Mouse (Mus musculus): ENCODE data around the gene Mctp2.

The Mctp2 gene

DNA sequence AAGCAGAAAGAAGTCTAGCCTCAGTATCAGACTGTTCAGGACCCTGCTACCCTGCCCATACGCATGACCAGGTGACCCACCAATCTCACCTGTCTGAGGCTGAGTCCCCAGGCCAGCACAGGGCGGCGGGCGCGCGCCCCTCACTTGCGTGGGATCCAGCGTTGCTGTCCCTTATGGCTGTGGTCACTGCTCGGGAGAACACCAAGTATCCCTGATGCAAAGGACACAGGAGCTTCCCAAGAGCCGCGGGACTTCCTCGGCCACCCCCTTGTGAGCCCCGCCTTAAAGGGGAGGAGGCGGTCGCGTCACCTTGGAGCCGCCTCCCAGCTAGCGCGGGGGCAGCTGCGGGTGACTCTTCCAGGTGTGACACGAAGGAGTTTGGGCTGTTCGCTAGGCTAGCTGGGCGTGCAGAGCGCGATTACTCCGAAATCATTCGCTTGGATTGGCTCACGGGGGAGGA lies at the start of gene Mctp2:
Gene Mctp2 (minus strand): TSS at position 227 of the 460 bp plus-strand sequence.
- DNase-seq (ENCODE audit: low read depth, low spot score), result peak; percentile 97

DNA sequence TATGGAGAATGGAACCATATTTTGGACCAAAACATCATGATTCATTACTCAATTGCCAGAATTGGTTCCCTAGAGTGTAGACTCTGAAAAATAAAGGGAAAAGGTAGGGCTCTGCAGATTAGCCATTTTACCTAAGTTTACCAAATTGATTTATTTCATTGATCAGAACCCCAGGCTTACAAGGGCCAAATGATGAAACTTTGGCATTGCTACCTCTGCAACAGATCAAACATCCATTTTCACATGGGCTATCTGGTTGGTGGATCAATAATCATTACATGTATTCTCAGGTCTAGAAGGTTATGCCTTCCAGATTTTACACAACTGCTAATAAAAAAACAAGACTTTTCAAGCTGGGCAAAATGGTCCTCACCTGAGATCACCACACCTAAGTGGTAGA lies 39.5 kb upstream of the Mctp2 start:
- no peak for DNase-seq (ENCODE audit: low read depth, low spot score)

DNA sequence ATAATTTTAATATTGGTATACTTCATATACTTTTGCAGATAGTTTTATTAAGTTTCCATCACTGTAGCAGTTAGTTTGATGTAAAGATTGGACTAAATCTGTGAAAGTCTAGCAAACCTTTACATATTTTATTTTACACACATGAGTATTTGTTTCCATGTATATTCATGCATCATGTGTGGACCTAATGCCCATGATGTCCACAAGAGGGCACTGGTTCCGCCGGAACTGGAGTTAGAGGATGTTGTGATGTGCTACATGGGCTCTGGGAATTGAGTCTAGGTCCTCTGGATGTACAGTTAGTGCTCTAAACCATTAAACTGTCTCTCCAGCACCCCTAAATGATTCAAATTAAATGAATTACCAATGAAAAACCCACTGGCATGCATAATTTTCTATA lies 37.3 kb upstream of the Mctp2 start:
- DNase-seq (ENCODE audit: low read depth, low spot score), result peak; percentile 76

DNA sequence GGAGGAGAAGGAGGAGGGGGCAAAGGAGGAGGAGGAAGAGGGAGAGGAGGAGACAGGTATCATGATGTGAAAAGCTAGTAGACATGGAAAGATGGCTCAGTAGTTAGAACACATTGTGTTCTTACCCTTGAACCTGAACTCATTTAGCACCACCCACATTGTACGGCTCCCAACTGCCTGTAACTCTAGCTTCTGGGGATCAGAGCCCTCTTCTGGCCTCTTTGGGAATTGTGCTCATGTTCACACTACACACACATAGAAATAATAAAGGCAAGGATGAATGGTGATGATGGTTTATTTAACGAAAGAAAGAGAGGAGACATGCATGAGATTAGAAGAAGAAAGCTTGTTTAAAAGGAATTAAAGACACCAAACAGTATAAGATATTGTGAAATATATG lies 36.4 kb upstream of the Mctp2 start:
- peak; percentile 87 for DNase-seq (ENCODE audit: low read depth, low spot score)

DNA sequence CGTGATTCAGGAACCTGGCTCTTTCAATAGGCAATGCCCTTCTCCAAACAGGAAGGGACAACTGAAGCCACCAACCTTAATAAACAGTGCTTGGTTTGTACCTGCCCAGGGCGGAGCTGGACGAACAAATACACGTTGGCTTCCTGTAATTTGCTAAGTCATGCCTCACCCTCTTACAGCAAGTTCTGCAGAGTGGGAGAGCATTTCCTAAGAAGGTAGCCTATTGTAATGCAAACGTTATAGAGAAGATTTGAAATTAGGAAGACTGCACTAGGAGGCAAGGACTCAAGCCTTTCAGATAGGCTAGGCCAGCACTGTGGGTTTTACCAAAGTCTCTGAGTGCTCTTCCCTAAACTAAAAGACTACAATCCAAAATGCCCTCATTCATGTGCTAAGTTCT lies 19.6 kb upstream of the Mctp2 start:
- DNase-seq (ENCODE audit: low read depth, low spot score), result peak; percentile 99

DNA sequence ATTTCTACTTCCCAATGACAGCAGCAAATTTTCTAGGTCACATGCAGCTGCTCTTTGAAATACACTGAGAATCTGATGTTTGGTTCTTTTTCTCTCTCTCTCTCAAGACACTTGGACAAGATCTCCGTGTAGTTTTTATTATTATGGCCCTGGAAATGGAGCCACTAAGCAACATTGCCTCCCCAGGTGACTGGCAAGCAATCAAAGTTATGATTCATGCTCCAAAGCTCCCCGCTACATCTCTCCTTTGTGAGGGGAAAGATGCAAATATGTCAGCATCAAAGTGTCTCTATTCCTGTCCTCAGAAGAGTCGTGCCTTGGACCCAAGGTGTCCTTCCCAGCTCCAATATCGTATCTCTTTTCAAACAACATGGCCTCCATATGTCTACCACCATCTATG lies 14.5 kb upstream of the Mctp2 start:
- no peak for DNase-seq (ENCODE audit: low read depth, low spot score)

DNA sequence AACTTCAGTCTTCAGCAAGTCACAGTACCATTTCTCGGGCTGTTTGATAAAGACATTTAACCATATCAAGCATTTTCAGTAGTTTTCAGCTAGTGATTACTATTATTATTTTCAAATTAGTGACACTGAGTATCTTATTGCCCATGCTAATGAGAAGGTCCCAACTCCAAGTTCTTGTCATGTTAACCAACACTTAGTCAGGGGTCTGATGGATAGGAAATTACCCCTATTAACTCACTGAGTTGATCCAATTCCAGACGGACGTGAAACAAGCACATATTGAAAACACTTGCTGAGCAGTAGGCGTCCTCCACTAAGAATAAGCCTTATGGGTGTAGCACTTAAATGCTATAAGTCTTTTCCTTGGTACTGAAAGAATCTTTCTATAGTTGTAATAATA lies 14.0 kb upstream of the Mctp2 start:
- DNase-seq (ENCODE audit: low read depth, low spot score), result no peak

DNA sequence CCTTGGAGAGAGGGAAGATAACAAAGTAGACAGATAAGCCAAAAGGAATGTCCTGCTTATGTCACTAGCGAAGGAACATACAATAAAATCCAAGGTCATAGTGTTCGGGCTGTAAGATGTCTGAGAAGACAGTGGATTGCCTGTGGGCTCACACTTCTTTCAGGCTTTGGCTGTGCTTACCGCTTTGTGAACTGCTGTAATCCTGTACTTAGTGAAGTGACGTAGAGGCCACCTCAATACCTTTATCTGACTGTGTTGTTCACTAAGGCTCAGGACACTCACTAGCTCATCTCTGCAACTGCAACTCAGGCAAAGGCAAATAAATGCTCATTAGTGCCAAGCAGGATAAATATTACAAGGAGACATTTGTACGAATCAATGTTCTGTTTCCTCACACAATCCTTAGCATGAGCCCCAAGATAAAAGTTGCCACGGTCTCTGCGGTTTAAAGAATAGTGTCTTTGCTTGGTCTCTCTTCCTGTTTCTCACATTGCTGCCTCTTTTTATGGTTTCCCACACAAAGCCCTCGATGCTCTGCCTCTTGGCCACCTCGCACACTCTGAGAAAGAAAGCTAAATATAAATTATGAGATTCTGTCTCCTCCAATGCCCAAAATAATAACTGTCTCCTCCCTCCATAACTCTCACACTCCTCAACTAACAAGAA lies 8.1 kb upstream of the Mctp2 start:
- DNase-seq (ENCODE audit: low read depth, low spot score), result no peak

DNA sequence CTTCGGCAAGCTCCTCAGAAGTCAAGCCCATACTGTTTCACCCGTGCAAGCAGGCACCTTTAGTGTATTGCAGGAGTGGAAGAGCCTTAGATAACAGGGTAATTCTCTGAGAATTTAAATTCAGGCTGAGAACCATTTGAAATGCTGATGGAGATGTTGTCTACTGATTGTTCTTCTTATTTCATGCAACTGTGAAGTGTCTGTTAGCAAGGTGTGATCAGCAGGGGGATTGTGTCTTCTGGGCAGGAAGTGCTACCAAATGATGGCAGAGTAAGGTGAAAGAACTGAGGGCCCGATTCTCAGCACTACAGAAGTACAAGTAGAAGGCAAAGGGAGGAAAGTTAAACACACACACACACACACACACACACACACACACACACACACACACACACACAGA lies 7.5 kb upstream of the Mctp2 start:
- peak; percentile 27 for DNase-seq (ENCODE audit: low read depth, low spot score)

DNA sequence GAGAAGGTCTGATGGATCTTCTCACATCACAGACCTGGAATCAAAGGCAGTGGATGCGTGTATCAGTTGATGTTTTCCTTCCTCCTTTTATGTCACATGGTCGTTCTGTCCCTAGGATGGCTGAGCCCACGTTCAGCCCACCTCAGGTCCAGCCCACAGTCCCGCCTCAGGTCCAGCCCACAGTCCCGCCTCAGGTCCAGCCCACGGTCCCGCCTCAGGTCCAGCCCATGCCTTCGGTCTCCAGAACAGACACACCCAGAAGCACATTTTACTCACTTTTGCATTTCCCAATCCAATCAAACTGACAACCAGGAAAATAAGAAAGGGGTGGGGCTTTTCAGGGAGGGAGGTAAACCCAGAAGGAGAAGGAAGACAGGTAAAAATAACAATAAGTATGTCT lies 5.2 kb upstream of the Mctp2 start:
- DNase-seq (ENCODE audit: low read depth, low spot score), result peak; percentile 31

DNA sequence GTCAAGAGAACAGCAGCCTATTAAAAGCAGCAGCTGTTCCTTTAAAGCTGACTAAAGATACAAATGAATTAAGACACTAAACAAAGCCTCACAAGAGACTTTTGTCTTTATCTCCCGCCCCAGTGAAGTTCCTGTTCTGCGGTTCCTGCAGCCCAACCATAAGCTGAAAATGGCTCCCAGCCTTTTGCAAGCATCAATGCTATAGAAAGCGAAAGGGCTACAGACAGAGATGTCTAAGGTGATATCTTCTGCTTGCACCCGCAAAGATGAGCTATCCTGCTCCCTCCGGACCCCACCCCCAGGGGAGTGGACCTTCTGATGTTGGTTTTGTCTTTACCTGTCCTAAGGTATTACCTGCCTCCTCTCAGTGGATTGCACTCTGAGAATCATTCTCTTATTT lies 1.7 kb upstream of the Mctp2 start:
- DNase-seq (ENCODE audit: low read depth, low spot score), result no peak

DNA sequence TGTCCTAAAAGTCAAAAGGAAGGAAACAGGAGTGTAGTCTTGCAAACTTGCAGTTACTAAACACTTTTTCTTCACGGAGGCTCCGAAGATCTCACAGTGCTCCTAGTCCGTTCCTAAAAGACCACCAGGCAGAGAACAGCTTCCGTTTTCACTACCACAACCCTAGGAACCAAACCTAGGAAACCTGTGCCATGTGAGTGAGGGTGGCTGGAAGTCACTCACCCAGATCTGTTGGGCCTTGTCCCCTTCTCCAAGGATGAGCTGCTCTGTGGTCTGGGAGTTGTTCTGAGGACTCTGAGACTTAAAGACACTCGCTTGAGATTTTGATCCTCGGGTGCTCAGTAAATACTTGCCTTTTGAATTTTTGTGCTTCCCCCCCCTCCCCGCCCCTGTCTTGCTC lies 439 bp upstream of the Mctp2 start:
- no peak for DNase-seq (ENCODE audit: low read depth, low spot score)

DNA sequence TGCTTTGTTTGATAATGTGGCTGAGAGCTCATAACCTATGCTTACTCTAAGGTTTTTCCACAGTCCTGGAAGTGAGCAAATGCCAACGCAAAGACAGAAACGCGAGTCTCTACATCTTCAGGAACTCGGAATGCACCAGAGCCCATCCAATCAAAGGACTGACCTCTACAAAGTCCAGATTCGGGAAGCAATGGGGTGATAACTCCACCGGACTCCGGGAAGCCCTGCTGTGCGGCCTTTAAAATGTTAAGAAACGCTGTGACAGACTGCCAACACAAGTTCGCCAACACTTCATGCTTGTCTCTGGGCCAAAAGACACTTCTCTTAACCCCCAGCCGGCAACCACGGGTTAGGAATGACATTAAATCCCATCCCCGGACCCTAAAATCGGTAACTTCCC lies 437 bp downstream of the Mctp2 start:
- peak; percentile 45 for DNase-seq (ENCODE audit: low read depth, low spot score)

DNA sequence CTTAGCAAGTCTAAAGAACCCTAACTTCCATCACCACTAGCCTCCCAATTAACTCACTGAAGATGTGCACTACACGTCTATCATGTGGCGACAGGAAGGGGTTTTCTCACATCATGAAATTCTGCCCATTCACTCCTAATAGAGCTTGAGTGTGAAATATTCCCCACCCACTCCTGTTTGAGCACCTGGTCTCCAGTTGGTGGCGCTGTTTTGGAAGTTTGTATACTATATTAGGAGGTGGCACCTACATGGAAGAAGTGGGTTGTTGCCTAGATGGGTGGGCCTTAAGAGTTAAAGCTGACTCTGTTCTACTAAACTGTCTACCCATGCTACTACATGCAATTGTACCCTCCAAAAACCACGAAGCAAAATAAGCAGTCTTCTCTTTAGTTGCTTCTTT lies 4.7 kb downstream of the Mctp2 start:
- DNase-seq (ENCODE audit: low read depth, low spot score), result peak; percentile 75

DNA sequence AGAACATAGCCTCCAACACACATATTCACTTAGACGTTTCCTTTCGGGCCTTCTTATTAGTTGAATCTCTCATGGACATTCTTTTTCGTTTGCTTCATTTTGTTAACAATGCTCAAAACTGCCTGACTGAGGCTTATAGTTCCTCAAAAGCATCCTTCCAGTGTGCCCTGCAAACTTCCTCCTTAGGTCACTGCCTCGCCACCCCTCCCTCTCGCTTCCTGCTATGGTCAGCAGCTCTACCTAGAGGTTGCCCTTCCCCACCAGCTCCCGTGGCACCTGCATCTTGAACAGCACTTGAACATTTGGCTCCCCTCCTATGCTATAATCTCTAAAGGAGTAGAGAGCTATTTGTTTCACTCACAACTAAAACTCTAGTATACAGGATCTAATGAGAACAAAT lies 6.7 kb downstream of the Mctp2 start:
- no peak for DNase-seq (ENCODE audit: low read depth, low spot score)

DNA sequence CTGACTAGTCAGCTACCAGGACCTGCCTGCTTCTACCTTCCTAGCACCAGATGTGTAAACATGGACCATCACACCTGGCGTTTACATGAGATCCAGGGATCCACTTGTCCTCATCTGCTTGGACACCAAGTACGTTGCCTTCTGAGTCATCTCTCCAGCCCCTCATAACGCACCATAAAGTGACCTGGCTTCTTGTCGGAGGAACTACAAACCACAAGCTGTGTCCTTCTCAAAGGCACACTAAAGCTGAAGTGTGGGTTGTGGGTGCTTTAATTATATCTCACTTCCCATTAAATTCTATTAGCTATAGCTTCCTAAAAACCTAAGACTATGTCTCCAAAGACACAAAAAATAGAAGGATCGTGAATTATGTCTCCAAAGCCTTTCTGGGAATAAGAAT lies 9.4 kb downstream of the Mctp2 start:
- no peak for DNase-seq (ENCODE audit: low read depth, low spot score)

DNA sequence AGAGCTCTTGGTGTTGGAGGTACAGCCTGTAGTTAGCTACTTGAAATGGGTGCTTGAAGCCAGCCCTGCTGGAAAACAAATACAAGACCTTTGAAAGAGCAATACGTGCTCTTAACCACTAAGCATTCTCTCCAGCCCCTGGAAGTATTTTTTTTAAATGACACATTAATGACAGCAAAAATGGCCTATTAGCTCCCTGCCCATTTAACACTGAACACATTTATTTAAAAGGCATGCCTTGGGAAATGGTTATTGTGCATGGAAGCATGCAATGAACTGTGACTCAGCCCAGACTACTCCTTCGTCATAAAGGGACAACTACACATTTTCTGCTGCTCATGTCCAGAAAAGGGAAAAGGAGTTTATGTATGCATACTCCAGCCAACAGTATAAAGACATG lies 10.2 kb downstream of the Mctp2 start:
- DNase-seq (ENCODE audit: low read depth, low spot score), result no peak

DNA sequence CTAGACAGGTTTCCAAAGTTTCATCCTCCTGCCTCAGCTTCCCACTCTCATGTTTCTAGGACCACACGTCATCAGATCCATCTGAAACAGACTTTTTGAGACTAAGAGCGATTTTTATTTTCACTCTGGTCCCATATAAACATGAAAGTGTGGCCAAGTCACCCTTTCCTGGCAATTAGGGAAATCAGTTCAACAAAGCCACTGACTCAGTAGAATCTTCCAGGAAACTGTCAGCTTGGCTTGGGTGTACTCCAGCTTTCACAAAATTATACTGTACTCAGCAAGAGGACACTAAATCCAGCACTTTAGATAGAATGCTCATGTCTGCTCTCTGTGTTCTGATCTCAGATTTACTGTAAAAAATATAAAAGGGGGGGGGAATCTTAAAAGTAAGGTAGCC lies 11.5 kb downstream of the Mctp2 start:
- DNase-seq (ENCODE audit: low read depth, low spot score), result no peak

DNA sequence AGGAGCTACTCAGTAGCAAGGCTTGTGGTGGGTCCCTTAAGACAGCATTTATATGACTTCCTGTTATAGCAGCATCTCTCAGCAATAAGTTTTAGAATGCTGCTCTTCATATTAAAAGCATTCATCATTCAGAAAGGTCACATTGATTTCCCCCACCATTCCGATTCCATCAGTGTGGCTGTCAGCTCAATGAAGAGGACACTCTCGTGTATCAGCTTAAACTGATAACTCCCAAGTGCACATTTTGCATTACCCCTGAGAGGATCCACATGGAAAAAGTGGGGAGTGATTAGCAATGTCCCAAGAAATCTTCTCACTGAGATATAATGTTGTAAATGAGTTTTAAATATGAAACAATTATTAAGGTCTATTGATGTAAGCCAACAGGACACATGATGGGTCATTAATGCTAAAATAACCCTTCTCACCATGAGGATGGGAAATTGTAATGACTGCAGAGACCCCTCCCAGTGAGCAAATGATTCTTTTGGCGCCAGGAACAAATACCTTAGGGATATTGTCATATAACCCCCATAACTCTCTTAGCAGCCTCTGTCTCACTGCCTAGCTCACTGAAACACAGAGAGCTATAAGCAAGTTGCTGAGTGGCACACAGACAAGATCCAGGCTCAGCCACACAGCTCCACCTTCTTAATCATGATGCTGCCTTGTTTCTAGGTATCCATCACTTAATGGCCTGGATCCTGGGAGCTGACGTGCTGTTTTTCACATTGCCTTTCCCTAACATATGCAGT lies 12.4 kb downstream of the Mctp2 start:
- no peak for DNase-seq (ENCODE audit: low read depth, low spot score)

DNA sequence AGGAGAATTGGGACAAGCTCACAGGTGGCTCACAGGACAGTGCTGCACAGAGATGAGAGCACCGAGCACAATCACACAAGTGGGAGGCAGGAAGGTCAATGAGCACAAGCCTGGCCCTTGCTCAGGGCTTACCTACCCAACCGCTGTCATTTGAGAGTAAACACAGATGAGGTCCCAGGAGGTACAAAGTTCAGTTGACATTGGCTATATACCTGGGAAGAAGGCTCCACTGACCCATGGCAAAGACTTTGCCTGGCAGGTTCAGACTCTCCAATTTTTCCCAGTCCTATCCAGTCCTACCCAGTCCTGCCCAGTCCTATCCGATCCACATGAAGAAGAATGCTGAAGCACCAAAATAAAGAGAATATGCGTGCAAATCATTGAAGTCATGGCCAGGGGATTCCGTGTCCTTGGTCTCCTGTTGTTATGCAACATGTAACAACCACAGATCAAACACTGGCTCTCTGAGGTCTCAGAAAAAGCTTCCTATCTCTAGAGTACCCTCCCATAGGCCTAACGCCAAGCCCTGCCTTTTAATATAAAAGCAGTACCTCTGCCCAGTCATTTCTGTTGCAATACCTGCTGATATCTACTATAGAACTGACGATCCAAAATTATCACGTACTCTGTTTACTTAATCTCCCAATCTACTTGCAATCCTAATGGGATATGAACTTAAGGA lies 14.0 kb downstream of the Mctp2 start:
- DNase-seq (ENCODE audit: low read depth, low spot score), result no peak

DNA sequence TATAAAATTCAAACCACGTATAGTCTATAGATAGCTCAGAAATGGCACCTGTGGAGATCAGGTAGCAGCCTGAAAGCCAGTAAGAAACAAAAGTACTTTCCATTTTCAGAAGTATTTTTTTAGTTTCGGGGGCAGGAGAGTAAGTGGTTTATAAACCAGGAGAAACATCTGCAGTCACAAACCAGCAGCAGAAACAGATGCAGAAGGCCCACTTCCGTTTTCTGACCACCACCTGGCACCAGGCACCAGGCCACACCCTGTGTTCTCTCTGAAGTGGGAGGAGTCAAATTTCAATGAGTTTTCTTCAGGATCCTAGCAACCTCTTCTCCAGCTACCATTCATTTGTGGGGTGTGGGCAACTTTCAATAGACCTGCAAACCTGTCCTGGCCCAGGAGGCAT lies 25.7 kb downstream of the Mctp2 start:
- peak; percentile 37 for DNase-seq (ENCODE audit: low read depth, low spot score)

DNA sequence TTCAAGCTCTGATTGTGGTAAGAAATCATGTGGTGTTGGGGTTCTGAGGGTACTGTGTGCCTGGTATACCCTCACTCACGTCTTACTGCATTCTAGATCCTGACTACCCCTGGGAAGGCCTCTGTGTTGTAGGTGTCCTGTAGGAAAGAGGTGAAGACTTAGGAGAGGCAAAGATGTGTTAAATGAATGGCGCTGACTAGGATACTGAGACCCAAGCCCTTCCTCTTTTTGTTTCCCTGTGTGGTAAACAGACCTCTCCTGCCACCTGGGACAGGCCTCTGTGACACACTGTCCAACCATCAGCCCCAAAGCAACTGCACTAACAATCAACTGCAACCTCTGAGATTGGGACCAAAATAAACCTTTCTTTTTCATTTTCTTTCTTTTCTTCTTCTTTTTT lies 28.0 kb downstream of the Mctp2 start:
- DNase-seq (ENCODE audit: low read depth, low spot score), result no peak

DNA sequence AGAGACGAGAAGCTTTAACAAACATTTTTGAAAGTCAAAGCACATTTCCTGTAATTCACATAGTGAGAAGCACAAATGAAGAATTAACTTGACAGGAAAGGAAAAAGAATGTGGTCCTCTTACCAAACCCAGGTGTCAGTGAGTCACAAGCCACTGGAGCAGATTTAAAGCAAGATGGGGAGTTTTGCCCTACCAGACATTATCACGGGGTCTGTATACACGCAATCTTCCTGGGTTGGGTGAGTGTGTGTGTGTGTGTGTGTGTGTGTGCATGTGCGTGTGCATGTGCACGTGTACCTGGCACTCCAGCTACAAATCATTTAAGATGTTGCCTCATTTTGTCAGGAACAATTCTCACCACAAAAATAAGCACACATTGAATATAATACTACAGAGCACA lies 30.9 kb downstream of the Mctp2 start:
- no peak for DNase-seq (ENCODE audit: low read depth, low spot score)

Data from R1 (cell line).